Mouse (Mus musculus): ENCODE measurements around the gene Gins1. TPM values are rescaled to one million over a fixed set of nuclear protein-coding genes. Genes with fewer than 3 reads are reported as not detected.
"Not testable (repeated sequence)": the region's sequence is repeated elsewhere in the genome, so short reads cannot be mapped to it uniquely, and the experiment has no call there.

Gene Gins1
- polyA plus RNA-seq, 1 experiment from 2014 or later, result 58.1 TPM

DNA sequence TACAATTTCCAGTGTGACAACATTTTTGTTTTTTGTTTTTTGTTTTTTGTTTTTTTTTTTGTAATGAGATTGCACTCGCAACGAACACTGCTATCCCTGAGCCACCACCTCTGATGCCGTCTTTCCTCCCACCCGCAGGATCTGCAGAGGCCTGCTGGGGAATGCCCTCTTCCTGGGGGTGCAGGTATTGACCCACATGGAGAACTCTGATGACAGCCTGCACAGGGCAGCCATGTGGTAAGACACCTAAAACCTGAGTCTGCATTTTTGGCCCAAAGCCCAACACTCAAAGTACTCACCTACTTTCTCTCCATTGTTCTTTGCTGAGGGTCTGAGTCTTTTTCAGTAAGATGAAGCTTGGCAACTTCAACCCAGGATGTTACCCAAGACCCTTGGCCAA, 29.5 kb downstream of the Gins1 start:
- Histone ChIP-seq H3K36me3 (ENCODE audit: insufficient read depth) (peaks cover 54% of the 10 kb centered on the region), H3K27me3 (ENCODE audit: insufficient read depth, low read length) (no peaks in the 10 kb centered on the region), H3K27ac (ENCODE audit: low read depth) (no peak overlapping the region), H3K9ac (no peak overlapping the region), H3K9me3 (ENCODE audit: low read depth, low read length) (no peaks in the 10 kb centered on the region), H3K4me3 (ENCODE audit: low read depth, low read length) (no peak overlapping the region), H3K4me2 (no peak overlapping the region), H3K4me1 (ENCODE audit: insufficient read depth) (no peaks in the 10 kb centered on the region)
- DNase-seq (no peak), ATAC-seq (ENCODE audit: insufficient read depth) (no peak)
- WGBS, result 90% methylated on average over 4 of the region's 4 CpGs
- TF ChIP-seq CTCF (IDR thresholded peaks at IDR 0.05; ENCODE audit: low read depth), result no peak

DNA sequence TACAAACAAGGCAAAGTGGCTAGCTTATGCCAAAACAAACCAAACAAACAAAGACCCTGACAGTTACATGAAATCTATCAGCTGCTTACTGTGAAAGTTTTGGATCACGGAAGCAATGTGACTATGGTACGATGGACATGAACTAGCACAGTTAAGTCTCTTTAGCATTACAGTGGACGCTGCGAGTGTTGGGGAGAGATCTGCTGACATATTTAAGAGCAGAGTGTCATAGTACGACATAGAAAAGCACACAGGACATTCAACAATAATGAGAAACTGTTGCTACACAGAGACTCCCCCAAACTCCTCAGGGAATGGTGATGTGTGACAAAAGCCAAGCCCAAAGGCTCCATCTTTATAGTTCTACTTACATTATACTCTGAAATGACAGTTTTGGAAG, 38.8 kb downstream of the Gins1 start:
- Histone ChIP-seq H3K36me3 (ENCODE audit: insufficient read depth) (peaks cover 42% of the 10 kb centered on the region), H3K4me1 (ENCODE audit: insufficient read depth) (no peaks in the 10 kb centered on the region), H3K4me3 (ENCODE audit: low read depth, low read length) (no peak overlapping the region), H3K4me2 (no peak overlapping the region), H3K27me3 (ENCODE audit: insufficient read depth, low read length) (no peaks in the 10 kb centered on the region), H3K9me3 (ENCODE audit: low read depth, low read length) (no peaks in the 10 kb centered on the region), H3K27ac (ENCODE audit: low read depth) (no peak overlapping the region), H3K9ac (no peak overlapping the region)
- 87% methylated on average over 5 of the region's 5 CpGs for WGBS
- DNase-seq (no peak), ATAC-seq (ENCODE audit: insufficient read depth) (no peak)
- TF ChIP-seq CTCF (IDR thresholded peaks at IDR 0.05; ENCODE audit: low read depth), result no peak

DNA sequence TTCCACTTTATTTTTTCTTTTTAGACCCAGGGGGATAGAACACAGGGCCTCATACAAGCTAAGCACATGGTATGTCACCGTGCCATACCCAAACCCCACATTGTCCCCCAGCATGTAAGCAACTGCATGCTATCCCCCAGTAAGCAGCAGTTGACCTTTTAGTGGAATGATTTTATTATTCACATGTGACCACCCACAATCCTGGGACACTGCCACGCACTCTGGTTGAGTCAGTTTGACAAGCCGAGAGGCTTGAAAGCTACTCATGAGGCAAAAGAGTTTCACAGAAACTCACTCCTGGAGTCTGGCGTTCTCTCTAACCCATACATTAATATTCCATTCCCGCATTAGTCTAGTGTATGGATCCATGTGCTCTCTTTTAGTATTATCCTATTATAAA, 42.1 kb downstream of the Gins1 start:
- not testable (repeated sequence) for H3K27me3 ChIP-seq (ENCODE audit: insufficient read depth, low read length); DNase-seq; H3K4me1 ChIP-seq (ENCODE audit: insufficient read depth); H3K9ac ChIP-seq; H3K27ac ChIP-seq (ENCODE audit: low read depth); H3K4me3 ChIP-seq (ENCODE audit: low read depth, low read length); H3K9me3 ChIP-seq (ENCODE audit: low read depth, low read length); H3K4me2 ChIP-seq; ATAC-seq (ENCODE audit: insufficient read depth)
- peaks cover 58% of the 10 kb centered on the region for H3K36me3 ChIP-seq (ENCODE audit: insufficient read depth)
- WGBS, result 95% methylated on average over 5 of the region's 5 CpGs

DNA sequence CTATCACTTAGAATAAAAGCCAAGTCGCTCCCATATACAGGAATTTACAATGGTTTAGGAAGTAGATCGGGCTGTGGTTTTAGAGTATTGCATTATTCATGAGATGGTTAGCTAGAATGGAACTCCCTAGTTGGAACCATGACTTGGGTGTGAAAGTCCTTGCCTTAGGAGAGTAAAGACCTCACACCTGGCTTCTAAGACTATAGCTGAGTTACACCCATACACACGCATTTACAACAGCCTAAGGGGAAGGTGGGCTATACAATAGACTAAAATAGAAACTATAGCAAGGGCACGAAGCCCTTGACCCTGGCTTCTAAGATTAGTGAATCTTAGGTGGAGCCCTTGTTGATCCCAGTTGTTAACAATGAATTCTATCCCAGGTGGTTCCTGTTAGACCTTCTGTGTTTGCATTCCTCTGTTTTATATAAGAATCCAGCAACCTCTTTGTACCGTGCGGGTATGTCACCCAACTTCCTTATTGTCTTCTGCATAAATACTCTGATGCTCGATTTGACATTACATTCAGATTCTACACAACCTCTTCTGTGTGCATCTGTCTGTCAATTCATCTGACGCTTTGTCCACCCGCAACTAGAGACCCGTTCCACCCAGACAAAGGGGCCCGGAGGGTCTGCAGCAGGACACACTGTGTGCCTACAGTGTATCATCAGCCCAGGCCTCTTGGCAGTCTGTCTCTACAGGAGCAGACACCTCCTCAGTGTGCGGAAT, 42.8 kb downstream of the Gins1 start:
- 90% methylated on average over 12 of the region's 12 CpGs for WGBS
- H3K36me3 ChIP-seq (ENCODE audit: insufficient read depth), result peaks cover 58% of the 10 kb centered on the region
- not testable (repeated sequence) for H3K9ac ChIP-seq; DNase-seq; H3K4me1 ChIP-seq (ENCODE audit: insufficient read depth); ATAC-seq (ENCODE audit: insufficient read depth); H3K4me3 ChIP-seq (ENCODE audit: low read depth, low read length); H3K9me3 ChIP-seq (ENCODE audit: low read depth, low read length); H3K27ac ChIP-seq (ENCODE audit: low read depth); H3K27me3 ChIP-seq (ENCODE audit: insufficient read depth, low read length); H3K4me2 ChIP-seq

DNA sequence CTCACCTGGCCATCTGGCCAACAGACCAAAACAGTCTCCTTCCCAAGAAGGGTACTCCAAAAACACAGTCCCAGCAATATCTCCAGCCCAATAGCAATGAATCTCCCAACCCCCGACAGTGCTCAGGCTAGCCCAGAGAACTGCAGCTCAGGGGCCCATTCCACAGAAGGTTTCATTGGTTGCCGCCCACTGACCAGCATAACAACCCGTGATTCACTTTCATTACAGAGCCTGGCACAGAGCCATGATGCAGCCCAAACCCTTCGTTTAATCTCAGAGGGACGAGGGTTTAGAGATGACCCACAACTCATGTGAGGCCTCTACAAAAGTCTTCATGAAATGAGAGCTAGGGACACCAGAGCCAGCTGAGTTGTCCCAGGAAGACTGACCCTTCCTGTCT, 43.6 kb downstream of the Gins1 start:
- H3K4me1 ChIP-seq (ENCODE audit: insufficient read depth), result no peaks in the 10 kb centered on the region
- peak; percentile 9 for DNase-seq
- peaks cover 59% of the 10 kb centered on the region for H3K36me3 ChIP-seq (ENCODE audit: insufficient read depth)
- WGBS, result 74% methylated on average over 5 of the region's 5 CpGs
- TF ChIP-seq CTCF (IDR thresholded peaks at IDR 0.05; ENCODE audit: low read depth), result no peak
- H3K9ac ChIP-seq, result no peak overlapping the region
- H3K4me3 ChIP-seq (ENCODE audit: low read depth, low read length), result no peak overlapping the region
- no peak for ATAC-seq (ENCODE audit: insufficient read depth)
- H3K9me3 ChIP-seq (ENCODE audit: low read depth, low read length), result no peaks in the 10 kb centered on the region
- H3K4me2 ChIP-seq, result no peak overlapping the region
- H3K27ac ChIP-seq (ENCODE audit: low read depth), result no peak overlapping the region
- H3K27me3 ChIP-seq (ENCODE audit: insufficient read depth, low read length), result no peaks in the 10 kb centered on the region

DNA sequence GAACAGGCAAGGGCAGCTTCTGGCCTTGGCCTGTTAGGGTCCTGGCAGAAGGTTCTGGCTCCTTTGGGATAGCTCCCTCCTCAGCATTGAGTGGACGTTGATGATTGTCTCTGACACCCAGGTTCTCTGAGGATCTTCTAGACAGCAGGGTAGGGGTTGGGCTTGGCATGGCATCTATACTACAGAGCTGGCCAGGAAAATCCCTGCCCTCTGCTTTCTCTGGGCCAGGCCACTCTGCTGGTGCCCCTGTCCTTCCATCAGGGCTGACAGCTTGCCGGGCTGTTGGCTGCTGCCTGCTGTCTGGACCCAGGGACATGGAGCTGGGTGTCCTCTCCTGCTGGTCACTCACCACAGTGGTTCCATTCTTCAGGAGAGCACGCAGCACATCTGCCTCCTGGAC, 44.5 kb downstream of the Gins1 start:
- H3K4me1 ChIP-seq (ENCODE audit: insufficient read depth), result no peaks in the 10 kb centered on the region
- H3K4me3 ChIP-seq (ENCODE audit: low read depth, low read length), result no peak overlapping the region
- 85% methylated on average over 3 of the region's 3 CpGs for WGBS
- peaks cover 52% of the 10 kb centered on the region for H3K36me3 ChIP-seq (ENCODE audit: insufficient read depth)
- H3K27ac ChIP-seq (ENCODE audit: low read depth), result no peak overlapping the region
- H3K27me3 ChIP-seq (ENCODE audit: insufficient read depth, low read length), result no peaks in the 10 kb centered on the region
- H3K9me3 ChIP-seq (ENCODE audit: low read depth, low read length), result no peaks in the 10 kb centered on the region
- no peak for ATAC-seq (ENCODE audit: insufficient read depth)
- no peak overlapping the region for H3K4me2 ChIP-seq
- DNase-seq, result no peak
- H3K9ac ChIP-seq, result no peak overlapping the region
- TF ChIP-seq CTCF (IDR thresholded peaks at IDR 0.05; ENCODE audit: low read depth), result no peak

DNA sequence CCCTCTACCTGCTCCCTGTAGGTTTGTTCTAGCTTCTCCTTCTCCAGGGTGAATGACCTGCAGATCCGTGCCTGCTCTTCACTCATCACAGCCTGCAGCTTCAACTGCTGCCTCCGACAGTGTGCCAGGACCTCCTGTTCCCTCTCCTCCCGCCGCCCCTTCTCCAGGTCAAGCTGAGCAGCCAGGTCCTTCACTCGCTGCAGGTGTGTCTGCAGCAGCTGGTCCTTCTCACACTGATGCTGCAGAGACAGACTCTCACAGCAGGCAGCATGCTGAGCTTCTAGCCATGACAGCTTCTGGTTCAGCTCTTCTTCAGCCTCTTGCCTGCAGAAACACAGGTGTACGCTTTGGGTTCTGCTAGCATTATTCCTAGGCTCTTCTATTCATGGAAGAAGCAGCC, 44.9 kb downstream of the Gins1 start:
- no peak for TF ChIP-seq CTCF (IDR thresholded peaks at IDR 0.05; ENCODE audit: low read depth)
- no peak for DNase-seq

More for the DNA sequence above, 44.9 kb downstream of the Gins1 start:
- WGBS, result 93% methylated on average over 6 of the region's 6 CpGs
- Histone ChIP-seq H3K9me3 (ENCODE audit: low read depth, low read length) (no peaks in the 10 kb centered on the region), H3K4me3 (ENCODE audit: low read depth, low read length) (no peak overlapping the region), H3K9ac (no peak overlapping the region), H3K4me1 (ENCODE audit: insufficient read depth) (no peaks in the 10 kb centered on the region), H3K4me2 (no peak overlapping the region), H3K27me3 (ENCODE audit: insufficient read depth, low read length) (no peaks in the 10 kb centered on the region), H3K27ac (ENCODE audit: low read depth) (no peak overlapping the region), H3K36me3 (ENCODE audit: insufficient read depth) (peaks cover 52% of the 10 kb centered on the region)
- no peak for ATAC-seq (ENCODE audit: insufficient read depth)
